Mouse (Mus musculus) small intestine, adult 2 months (tissue): ENCODE results near the gene Arhgef18.

ENCODE experiments used
- CTCF ChIP-seq: fragments of 200-500 bp; IDR thresholded peaks from 2 replicates; pipeline ENCODE4 v1.5.1; 2012; ENCODE audit warnings: low read depth, mild to moderate bottlenecking, control low read depth, inconsistent platforms, low read length, moderate library complexity, mixed read lengths; ENCODE audit not compliant: insufficient replicate concordance, insufficient read length; ENCODE audit errors: extremely low read depth
- POLR2A ChIP-seq: fragments of 200-500 bp; IDR thresholded peaks from 2 replicates; pipeline ENCODE4 v1.6.1; 2012; ENCODE audit warnings: low read depth, mild to moderate bottlenecking, control low read depth, inconsistent platforms, low read length, moderate library complexity

DNA sequence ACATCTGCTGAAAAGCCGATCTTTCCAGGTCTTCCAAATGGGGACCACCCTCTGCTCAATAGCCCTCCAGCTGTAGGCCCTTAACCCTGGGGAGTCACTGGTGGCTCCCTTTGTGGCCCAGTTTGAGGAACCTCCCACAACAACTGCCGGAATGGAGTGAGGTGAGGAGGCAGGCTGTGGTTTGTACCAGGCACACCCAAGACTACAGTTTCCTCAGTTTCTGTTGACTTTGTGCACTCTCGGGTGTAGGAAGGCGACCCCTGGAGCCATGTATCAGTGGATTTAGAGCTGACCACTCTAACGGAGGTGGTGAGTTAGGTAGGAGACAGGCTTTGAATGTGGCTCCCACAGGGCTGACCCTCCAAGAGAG lies 38.4 kb upstream of the Arhgef18 start:
- TF ChIP-seq POLR2A (no peak), CTCF (no peak)
